Mouse (Mus musculus): Measurements from ENCODE around the gene Mocs3.

Mocs3 gene

DNA sequence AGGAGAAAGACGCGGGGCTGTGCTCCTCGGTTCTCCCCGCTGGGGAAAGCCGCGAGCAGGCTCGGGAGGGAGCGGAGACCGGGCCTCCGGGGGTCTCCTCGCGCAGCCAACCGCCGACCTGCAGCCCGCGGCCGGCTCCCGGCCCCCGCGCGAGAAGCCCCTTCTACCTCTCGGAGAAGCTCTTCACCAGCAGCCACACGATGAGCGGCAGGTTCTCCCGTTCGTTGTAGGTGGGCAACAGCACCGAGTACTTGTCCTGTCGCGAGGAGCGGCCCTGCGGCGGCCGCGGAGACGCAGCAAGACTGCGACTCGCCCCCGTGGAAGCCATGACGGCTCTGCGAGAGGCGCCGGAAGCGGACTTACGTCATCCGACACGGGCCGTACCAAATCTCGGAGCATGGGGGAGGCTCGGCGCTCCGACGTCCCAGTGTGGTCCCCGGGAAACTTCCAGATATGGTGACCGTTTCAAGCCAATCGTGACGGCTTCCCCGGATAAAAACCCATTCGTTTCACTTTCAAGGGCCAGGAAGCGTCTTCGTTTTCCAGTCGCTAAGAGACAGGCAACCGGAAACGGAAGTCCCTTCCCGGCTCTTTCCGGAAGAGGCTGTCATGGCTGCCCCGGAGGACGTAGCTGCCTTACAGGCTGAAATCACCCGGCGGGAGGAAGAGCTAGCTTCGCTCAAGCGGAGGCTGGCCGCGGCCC is at the start of gene Mocs3, which contains the start of the genes Gm20716 and Dpm1:
TSS of gene Mocs3 (plus strand) at position 597 of the 703 bp plus-strand sequence.
TSS of gene Gm20716 (minus strand) at position 339 of the 703 bp plus-strand sequence.
TSS of gene Dpm1 (minus strand) at position 566 of the 703 bp plus-strand sequence.
- DNase-seq (ENCODE audit: low read depth): peak; percentile 71

GRCm38 (mm10) chr2:168191856-168192255 is 38.6 kb upstream of the Mocs3 start:
- DNase-seq (ENCODE audit: low read depth): no peak

GRCm38 (mm10) chr2:168193685-168194084 is 36.7 kb upstream of the Mocs3 start:
- no peak for DNase-seq (ENCODE audit: low read depth)

DNA sequence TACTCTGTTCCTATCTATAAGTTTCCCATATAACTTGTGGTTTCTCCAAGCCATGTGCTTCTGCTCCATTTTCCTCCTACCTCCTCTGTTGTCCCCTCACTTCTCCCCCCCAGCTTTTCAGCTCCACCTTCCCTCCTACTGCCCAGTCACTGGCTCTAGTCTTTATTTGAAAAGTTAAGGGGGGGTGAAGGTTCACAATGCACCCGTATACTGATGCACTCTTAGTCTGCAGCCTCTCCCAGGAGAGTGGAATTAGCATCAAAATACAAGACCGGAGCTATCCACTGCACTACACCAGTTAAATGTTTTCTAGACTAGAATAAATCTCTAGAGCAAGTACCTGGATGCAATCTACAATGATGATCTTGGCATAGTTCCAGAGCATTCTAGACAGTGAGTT is 34.7 kb upstream of the Mocs3 start:
- DNase-seq (ENCODE audit: low read depth): no peak

GRCm38 (mm10) chr2:168198421-168198820 is 32.0 kb upstream of the Mocs3 start:
- DNase-seq (ENCODE audit: low read depth): no peak

DNA sequence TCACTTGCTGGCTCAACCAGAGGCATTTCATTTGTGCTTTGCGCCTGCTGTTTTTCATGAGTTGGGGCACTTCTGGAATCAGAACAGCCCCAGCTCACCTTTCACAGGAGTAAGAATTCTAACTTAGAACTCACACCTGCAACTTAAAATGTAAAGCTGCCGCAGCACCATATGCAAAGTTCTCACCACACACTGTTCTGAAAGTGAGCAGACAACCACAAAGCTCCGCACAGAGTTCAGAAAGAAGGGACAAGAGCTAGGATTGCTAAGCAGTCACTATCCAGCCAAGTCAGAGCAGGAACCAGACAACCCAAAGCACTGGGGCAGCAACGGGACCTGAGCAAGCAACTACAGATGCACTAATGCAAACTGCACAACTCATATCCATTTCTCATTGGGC is 30.9 kb upstream of the Mocs3 start:
- no peak for DNase-seq (ENCODE audit: low read depth)

- DNase-seq (ENCODE audit: low read depth): no peak
Observed at GRCm38 (mm10) chr2:168200014-168200691, 30.3 kb upstream of the Mocs3 start.

DNA sequence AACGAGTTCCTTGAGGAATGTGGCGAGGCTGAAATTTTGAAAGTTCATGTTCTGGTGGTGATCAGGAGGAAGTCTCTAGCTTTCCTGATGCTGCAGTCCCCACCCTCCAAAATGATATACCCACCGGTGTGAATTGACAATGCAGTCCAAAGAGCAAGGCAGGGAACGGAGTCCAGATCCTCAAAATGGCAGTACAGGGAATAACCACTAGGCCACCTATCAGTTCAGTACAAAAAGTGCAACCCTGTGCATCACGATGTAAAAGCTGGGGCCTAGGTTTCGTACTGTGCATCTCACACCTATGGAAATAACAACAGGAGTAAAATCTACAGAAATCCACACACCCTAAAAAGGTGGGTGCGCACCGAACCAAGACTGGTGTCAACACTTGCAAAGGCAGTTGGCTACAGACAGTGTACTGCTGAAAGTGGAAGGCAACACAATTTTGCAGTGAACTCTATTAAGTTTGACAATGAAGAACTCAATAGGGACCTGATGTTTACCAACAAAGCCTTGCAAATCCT is 25.9 kb upstream of the Mocs3 start:
- no peak for DNase-seq (ENCODE audit: low read depth)

- peak; percentile 86 for DNase-seq (ENCODE audit: low read depth)
Observed at GRCm38 (mm10) chr2:168205265-168205664, 25.2 kb upstream of the Mocs3 start.

- DNase-seq (ENCODE audit: low read depth): no peak
Observed at GRCm38 (mm10) chr2:168205681-168206631, 24.5 kb upstream of the Mocs3 start.

- peak; percentile 90 for DNase-seq (ENCODE audit: low read depth)
Observed at GRCm38 (mm10) chr2:168206725-168207644, 23.4 kb upstream of the Mocs3 start, which contains the start of gene Adnp. TSS of gene Adnp (minus strand) at chr2:168207112.

GRCm38 (mm10) chr2:168207883-168208282 is 22.5 kb upstream of the Mocs3 start:
- no peak for DNase-seq (ENCODE audit: low read depth)

DNA sequence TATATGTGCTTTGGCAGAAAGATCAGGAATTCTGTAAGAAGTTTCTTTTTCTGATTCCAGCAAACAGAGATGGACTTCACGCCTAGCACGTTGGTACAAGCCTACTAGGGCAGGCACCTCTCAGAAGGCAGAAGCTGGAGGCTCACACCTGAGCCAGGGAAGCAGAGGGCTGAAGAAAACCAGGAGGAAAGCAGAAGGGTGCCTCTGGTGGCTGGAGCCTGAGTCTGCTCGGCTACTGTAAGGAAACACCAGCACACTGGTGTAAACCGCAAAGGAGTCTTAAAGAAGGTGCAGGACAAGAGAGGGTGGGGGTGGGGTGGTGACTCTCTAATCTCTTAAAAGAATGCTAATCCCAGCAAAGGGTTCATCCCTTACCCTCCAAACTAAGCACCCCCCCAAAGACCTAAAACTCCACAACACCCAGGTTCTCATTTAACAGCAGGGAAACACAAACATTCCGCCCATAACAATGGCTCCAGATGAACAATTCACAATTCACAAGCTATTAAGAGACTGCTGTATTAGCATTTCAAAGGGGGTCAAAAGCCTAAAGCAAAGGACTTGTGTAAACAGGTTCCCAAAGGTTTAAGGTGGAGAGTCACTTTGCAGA is 16.5 kb upstream of the Mocs3 start:
- no peak for DNase-seq (ENCODE audit: low read depth)

- no peak for DNase-seq (ENCODE audit: low read depth)
Observed at GRCm38 (mm10) chr2:168223326-168223725, 7.1 kb upstream of the Mocs3 start.

DNA sequence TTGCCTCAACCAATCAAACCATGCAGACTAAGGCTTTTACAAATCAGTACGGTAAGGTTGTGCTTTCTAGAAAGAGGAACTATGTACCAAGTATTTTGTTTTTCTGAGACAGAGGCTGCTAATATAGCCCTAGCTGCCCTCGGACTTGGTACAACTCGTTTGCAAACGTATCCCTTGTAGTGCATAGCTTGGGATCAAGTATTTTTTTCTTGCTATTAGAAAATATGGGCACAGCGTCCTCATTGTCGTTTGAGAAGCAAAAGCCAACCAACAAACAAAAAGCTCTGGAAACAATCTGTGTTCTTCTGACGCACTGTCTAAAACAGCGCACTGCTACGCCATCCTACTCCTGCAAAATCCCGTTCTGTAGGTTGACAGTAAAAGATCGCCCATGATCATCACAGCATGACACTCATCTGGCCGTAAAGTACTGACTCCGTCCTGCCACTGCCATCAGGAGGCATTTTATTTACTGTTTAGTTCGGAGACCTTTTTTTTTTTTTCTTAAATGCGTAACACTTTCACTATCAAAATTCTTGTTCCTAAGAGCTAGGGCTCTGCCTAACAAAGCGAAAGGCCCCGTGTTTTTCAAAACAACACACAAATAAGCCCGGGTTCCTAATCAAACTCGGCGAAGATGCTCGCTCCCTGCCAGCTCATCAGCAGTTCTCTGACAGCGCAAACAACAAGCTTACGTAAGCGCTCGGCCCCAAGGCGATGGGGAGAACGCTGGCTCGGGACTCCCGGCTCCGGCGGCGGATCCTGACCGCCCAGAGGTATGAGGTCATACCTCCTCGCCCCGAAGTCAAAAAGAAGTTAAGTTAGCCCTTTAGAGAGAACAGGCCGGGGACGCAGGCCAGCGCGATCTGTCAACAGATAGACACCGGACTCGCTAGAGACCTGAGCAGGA is 1.1 kb upstream of the Mocs3 start:
- DNase-seq (ENCODE audit: low read depth): no peak

DNA sequence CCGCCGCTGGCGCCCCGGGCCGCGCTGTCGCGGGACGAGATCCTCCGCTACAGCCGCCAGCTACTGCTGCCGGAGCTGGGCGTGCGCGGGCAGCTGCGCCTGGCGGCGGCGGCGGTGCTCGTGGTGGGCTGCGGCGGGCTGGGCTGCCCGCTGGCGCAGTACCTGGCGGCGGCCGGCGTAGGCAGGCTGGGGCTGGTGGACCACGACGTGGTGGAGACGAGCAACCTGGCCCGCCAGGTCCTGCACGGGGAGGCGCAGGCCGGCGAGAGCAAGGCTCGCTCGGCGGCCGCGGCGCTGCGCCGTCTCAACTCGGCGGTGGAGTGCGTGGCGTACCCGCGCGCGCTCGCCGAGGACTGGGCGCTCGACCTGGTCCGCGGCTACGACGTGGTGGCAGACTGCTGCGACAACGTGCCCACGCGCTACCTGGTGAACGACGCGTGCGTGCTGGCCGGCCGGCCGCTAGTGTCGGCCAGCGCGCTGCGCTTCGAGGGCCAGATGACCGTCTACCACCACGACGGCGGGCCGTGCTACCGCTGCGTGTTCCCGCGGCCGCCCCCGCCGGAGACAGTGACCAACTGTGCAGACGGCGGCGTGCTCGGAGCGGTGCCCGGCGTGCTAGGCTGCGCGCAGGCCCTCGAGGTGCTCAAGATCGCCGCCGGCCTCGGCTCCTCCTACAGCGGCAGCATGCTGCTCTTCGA is 500 bp downstream of the Mocs3 start:
- DNase-seq (ENCODE audit: low read depth): no peak

- no peak for DNase-seq (ENCODE audit: low read depth)
Observed at GRCm38 (mm10) chr2:168231471-168231829, 1.0 kb downstream of the Mocs3 start.

DNA sequence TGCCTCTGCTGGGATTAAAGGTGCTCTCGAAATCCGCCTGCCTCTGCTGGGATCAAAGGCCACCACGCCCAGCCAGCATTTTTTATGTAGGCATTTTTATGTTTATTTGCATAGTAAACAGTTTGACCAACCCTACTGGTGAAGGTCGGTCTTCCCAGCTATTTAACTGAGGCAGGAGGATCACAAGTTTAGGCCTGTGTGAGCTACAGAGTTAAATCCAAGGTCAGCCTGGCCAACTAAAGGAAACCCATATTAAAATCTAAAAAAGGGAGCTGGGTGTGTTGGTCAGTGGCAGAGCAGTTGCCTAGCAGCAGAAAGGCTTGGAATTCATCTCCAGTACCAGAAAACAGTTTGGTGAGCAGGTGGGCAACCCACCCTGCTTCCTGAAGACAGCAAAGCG is 2.9 kb downstream of the Mocs3 start:
- DNase-seq (ENCODE audit: low read depth): no peak

GRCm38 (mm10) chr2:168238335-168238734 is 7.9 kb downstream of the Mocs3 start:
- no peak for DNase-seq (ENCODE audit: low read depth)

All from fibroblast of lung, adult 2 months (primary cell).